Mouse (Mus musculus): ENCODE results near the gene Dennd6b.

Dennd6b gene

GRCm38 (mm10) chr15:89196313-89196706 is at the start of gene Dennd6b:
Gene Dennd6b, minus strand, starts transcription at chr15:89196496.
- DNase-seq (ENCODE audit: low read depth in 2 of 2, low spot score in 2 of 2), result peak; percentile 97 to 98

- DNase-seq (ENCODE audit: low read depth in 2 of 2, low spot score in 2 of 2), result no peak
These were observed 44.7 kb upstream of the Dennd6b start for GRCm38 (mm10) chr15:89241025-89241424.

- DNase-seq (ENCODE audit: low read depth in 2 of 2, low spot score in 2 of 2), result no peak
These were observed 43.6 kb upstream of the Dennd6b start for GRCm38 (mm10) chr15:89239751-89240392.

GRCm38 (mm10) chr15:89234052-89234451 is 37.8 kb upstream of the Dennd6b start:
- no peak for DNase-seq (ENCODE audit: low read depth in 2 of 2, low spot score in 2 of 2)

GRCm38 (mm10) chr15:89233586-89233985 is 37.3 kb upstream of the Dennd6b start:
- no peak for DNase-seq (ENCODE audit: low read depth in 2 of 2, low spot score in 2 of 2)

GRCm38 (mm10) chr15:89215611-89216233 is 19.4 kb upstream of the Dennd6b start:
- DNase-seq (ENCODE audit: low read depth in 2 of 2, low spot score in 2 of 2), result no peak

- no peak for DNase-seq (ENCODE audit: low read depth in 2 of 2, low spot score in 2 of 2)
These were observed 18.7 kb upstream of the Dennd6b start for GRCm38 (mm10) chr15:89214953-89215352.

GRCm38 (mm10) chr15:89213517-89213916 is 17.2 kb upstream of the Dennd6b start:
- DNase-seq (ENCODE audit: low read depth in 2 of 2, low spot score in 2 of 2), result no peak

GRCm38 (mm10) chr15:89212495-89212894 is 16.2 kb upstream of the Dennd6b start:
- no peak for DNase-seq (ENCODE audit: low read depth in 2 of 2, low spot score in 2 of 2)

GRCm38 (mm10) chr15:89211716-89212461 is 15.6 kb upstream of the Dennd6b start:
- DNase-seq (ENCODE audit: low read depth in 2 of 2, low spot score in 2 of 2), result no peak

- DNase-seq (ENCODE audit: low read depth in 2 of 2, low spot score in 2 of 2), result peak; percentile 50 to 57
These were observed 14.8 kb upstream of the Dennd6b start, which contains the start of gene Ppp6r2 for GRCm38 (mm10) chr15:89210915-89211715. Gene Ppp6r2, plus strand, starts transcription at chr15:89211553.

GRCm38 (mm10) chr15:89209886-89210761 is 13.8 kb upstream of the Dennd6b start:
- peak; percentile 82 to 94 for DNase-seq (ENCODE audit: low read depth in 2 of 2, low spot score in 2 of 2)

GRCm38 (mm10) chr15:89207457-89207856 is 11.2 kb upstream of the Dennd6b start:
- no peak for DNase-seq (ENCODE audit: low read depth in 2 of 2, low spot score in 2 of 2)

GRCm38 (mm10) chr15:89197056-89197455 is 760 bp upstream of the Dennd6b start:
- no peak for DNase-seq (ENCODE audit: low read depth in 2 of 2, low spot score in 2 of 2)

- peak; percentile 63 to 81 for DNase-seq (ENCODE audit: low read depth in 2 of 2, low spot score in 2 of 2)
These were observed 495 bp downstream of the Dennd6b start for GRCm38 (mm10) chr15:89195690-89196312.

- no peak for DNase-seq (ENCODE audit: low read depth in 2 of 2, low spot score in 2 of 2)
These were observed 1.0 kb downstream of the Dennd6b start for GRCm38 (mm10) chr15:89195261-89195681.

- DNase-seq (ENCODE audit: low read depth in 2 of 2, low spot score in 2 of 2), result no peak
These were observed 11.4 kb downstream of the Dennd6b start for GRCm38 (mm10) chr15:89184937-89185227.

GRCm38 (mm10) chr15:89184141-89184936 is 12.0 kb downstream of the Dennd6b start:
- no peak for DNase-seq (ENCODE audit: low read depth in 2 of 2, low spot score in 2 of 2)

GRCm38 (mm10) chr15:89182842-89183241 is 13.5 kb downstream of the Dennd6b start:
- DNase-seq (ENCODE audit: low read depth in 2 of 2, low spot score in 2 of 2), result no peak
